Mouse (Mus musculus) kidney, postnatal 36 days (tissue): ENCODE data around the gene Zfc3h1.

Experiments used
- DNase-seq, 2 experiments: peaks; one replicate each; pipeline ENCODE4 v3.0.0; 2021 to 2022; ENCODE audit warnings: mixed read lengths in 2 of 2

Gene Zfc3h1

GRCm38 (mm10) chr10:115384221-115385017, at the start of gene Zfc3h1, which contains the start of gene Thap2:
Gene Zfc3h1, plus strand, starts transcription at chr10:115384959.
Gene Thap2, minus strand, starts transcription at chr10:115384443.
- DNase-seq: peak; percentile 99

GRCm38 (mm10) chr10:115336901-115337300, 47.9 kb upstream of the Zfc3h1 start:
- no peak for DNase-seq

- DNase-seq: no peak
Measured at GRCm38 (mm10) chr10:115339820-115340328, 44.9 kb upstream of the Zfc3h1 start.

GRCm38 (mm10) chr10:115342771-115343425, 41.9 kb upstream of the Zfc3h1 start:
- DNase-seq: no peak

GRCm38 (mm10) chr10:115346444-115346843, 38.3 kb upstream of the Zfc3h1 start:
- DNase-seq: no peak

GRCm38 (mm10) chr10:115348131-115348530, 36.6 kb upstream of the Zfc3h1 start:
- no peak for DNase-seq

GRCm38 (mm10) chr10:115349029-115349428, 35.7 kb upstream of the Zfc3h1 start:
- peak in 1 of 2 experiments; percentile 44 for DNase-seq

- DNase-seq: peak; percentile 53 to 65
Measured at GRCm38 (mm10) chr10:115349509-115349908, 35.2 kb upstream of the Zfc3h1 start.

GRCm38 (mm10) chr10:115350810-115351397, 33.9 kb upstream of the Zfc3h1 start:
- DNase-seq: no peak

- DNase-seq: no peak
Measured at GRCm38 (mm10) chr10:115354553-115354952, 30.2 kb upstream of the Zfc3h1 start.

GRCm38 (mm10) chr10:115355016-115355415, 29.7 kb upstream of the Zfc3h1 start:
- DNase-seq: peak in 1 of 2 experiments; percentile 8

- DNase-seq: peak; percentile 14 to 31
Measured at GRCm38 (mm10) chr10:115356106-115356505, 28.7 kb upstream of the Zfc3h1 start.

GRCm38 (mm10) chr10:115358216-115358919, 26.4 kb upstream of the Zfc3h1 start:
- peak; percentile 36 to 51 for DNase-seq

- DNase-seq: peak; percentile 64 to 87
Measured at GRCm38 (mm10) chr10:115359066-115359465, 25.7 kb upstream of the Zfc3h1 start.

- DNase-seq: peak; percentile 98 to 99
Measured at GRCm38 (mm10) chr10:115361840-115362622, 22.7 kb upstream of the Zfc3h1 start, which contains the start of gene Tmem19. Gene Tmem19, minus strand, starts transcription at chr10:115362501.

GRCm38 (mm10) chr10:115362623-115362964, 22.2 kb upstream of the Zfc3h1 start:
- DNase-seq: no peak

GRCm38 (mm10) chr10:115363151-115363550, 21.6 kb upstream of the Zfc3h1 start:
- DNase-seq: no peak

GRCm38 (mm10) chr10:115381506-115382084, 3.2 kb upstream of the Zfc3h1 start:
- DNase-seq: no peak

- DNase-seq: no peak
Measured at GRCm38 (mm10) chr10:115382846-115383643, 1.7 kb upstream of the Zfc3h1 start.

GRCm38 (mm10) chr10:115383644-115384220, 1.0 kb upstream of the Zfc3h1 start:
- DNase-seq: no peak
